Mouse (Mus musculus) embryonic facial prominence, embryonic 15.5 days (tissue): ENCODE data around the gene Treh. TPM values are rescaled to one million over a fixed set of nuclear protein-coding genes. Genes with fewer than 3 reads are reported as not detected.
"Not testable (repeated sequence)": the region's sequence is repeated elsewhere in the genome, so short reads cannot be mapped to it uniquely, and the experiment has no call there.

Experiments used
- ATAC-seq: fragments of 200-750 bp; cut with Nextera tagmentation; 2 replicates; pipeline ENCODE4 v1.8.0; 2017; ENCODE audit warnings: low read depth, moderate TSS enrichment; ENCODE audit not compliant: insufficient number of reproducible peaks, low FRiP score, low TSS enrichment
- H3K27ac ChIP-seq: fragments of 300-500 bp; sonication (generic); replicated peaks from 2 replicates; pipeline ENCODE4 v1.5.1; 2015; ENCODE audit warnings: mild to moderate bottlenecking, inconsistent platforms
- H3K27me3 ChIP-seq: fragments of 300-500 bp; sonication (generic); 2 replicates; pipeline ENCODE4 v1.6.1; 2015; ENCODE audit warnings: inconsistent platforms
- H3K36me3 ChIP-seq: fragments of 300-500 bp; sonication (generic); 2 replicates; pipeline ENCODE4 v1.6.1; 2015; ENCODE audit warnings: mild to moderate bottlenecking, inconsistent platforms
- H3K4me1 ChIP-seq: fragments of 300-500 bp; sonication (generic); 2 replicates; pipeline ENCODE4 v1.6.1; 2015; ENCODE audit warnings: inconsistent platforms
- H3K4me2 ChIP-seq: fragments of 300-500 bp; sonication (generic); replicated peaks from 2 replicates; pipeline ENCODE4 v1.6.1; 2015; ENCODE audit warnings: mild to moderate bottlenecking, inconsistent platforms
- H3K4me3 ChIP-seq: fragments of 300-500 bp; sonication (generic); replicated peaks from 2 replicates; pipeline ENCODE4 v1.5.1; 2015; ENCODE audit warnings: mild to moderate bottlenecking, inconsistent platforms
- H3K9ac ChIP-seq: fragments of 300-500 bp; sonication (generic); 2 replicates; pipeline ENCODE4 v1.6.1; 2015; ENCODE audit warnings: inconsistent platforms
- H3K9me3 ChIP-seq: fragments of 300-500 bp; sonication (generic); replicated peaks from 2 replicates; pipeline ENCODE4 v1.6.1; 2016; ENCODE audit warnings: inconsistent platforms
- WGBS: fragments of 180-500 bp; shearing (Covaris S2); methylation state at CpG from one replicate; pipeline ENCODE4 v1.1.7; 2015; 5-methylcytosine and 5-hydroxymethylcytosine counted together
- polyA plus RNA-seq: library from polyadenylated mRNA; unstranded; fragments of >200 nt; fragmentation: Nextera tagmentation; extraction: Ambion mirVana; gene quantifications from 2 replicates; pipeline ENCODE4 v1.2.1, GENCODE M21; 2015

The Treh gene
- not detected in 2 replicates for polyA plus RNA-seq

GRCm38 (mm10) chr9:44673005-44673404 lies at the start of gene Treh:
Treh (plus strand) TSS chr9:44673233.
- H3K4me3 ChIP-seq, result no peak within 1 kb of the TSS
- no peak for ATAC-seq
- H3K27me3 ChIP-seq, result no peaks in the 10 kb centered on the region
- 85% methylated on average over 3 of the region's 3 CpGs for WGBS
- no peak within 1 kb of the TSS for H3K4me2 ChIP-seq
- no peaks in the 10 kb centered on the region for H3K9me3 ChIP-seq
- H3K4me1 ChIP-seq, result no peaks in the 10 kb centered on the region
- H3K36me3 ChIP-seq, result no peaks in the 10 kb centered on the region
- no peak within 1 kb of the TSS for H3K27ac ChIP-seq
- H3K9ac ChIP-seq, result no peak within 1 kb of the TSS

DNA sequence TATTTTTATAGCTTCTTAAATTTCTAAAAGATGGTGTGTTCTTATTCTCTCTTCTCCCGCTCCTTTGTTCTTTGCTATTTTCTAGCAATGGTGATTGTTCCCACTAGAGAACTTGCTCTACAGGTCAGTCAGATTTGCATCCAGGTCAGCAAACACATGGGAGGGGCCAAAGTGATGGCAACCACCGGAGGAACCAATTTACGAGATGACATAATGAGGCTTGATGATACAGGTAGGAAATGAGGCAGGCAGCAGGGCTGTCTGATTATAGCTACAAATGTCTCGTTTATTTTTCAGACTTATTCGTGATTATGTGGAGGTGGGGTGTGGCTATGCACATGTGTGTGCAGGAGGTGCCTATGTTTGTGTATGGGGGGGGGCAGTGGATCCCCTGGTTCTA lies 48.6 kb upstream of the Treh start:
- peaks cover 75% of the 10 kb centered on the region for H3K36me3 ChIP-seq
- H3K9me3 ChIP-seq, result no peaks in the 10 kb centered on the region
- no peak for ATAC-seq
- WGBS, result 62% methylated on average over 5 of the region's 5 CpGs
- H3K4me2 ChIP-seq, result no peak overlapping the region
- no peaks in the 10 kb centered on the region for H3K27me3 ChIP-seq
- no peak overlapping the region for H3K27ac ChIP-seq
- no peaks in the 10 kb centered on the region for H3K4me1 ChIP-seq
- no peak overlapping the region for H3K4me3 ChIP-seq
- no peak overlapping the region for H3K9ac ChIP-seq

- Histone ChIP-seq H3K36me3 (peaks cover 77% of the 10 kb centered on the region), H3K27ac (no peak overlapping the region), H3K9ac (no peak overlapping the region), H3K4me3 (no peak overlapping the region), H3K4me2 (no peak overlapping the region), H3K9me3 (no peaks in the 10 kb centered on the region), H3K4me1 (no peaks in the 10 kb centered on the region), H3K27me3 (no peaks in the 10 kb centered on the region)
- 86% methylated on average over 5 of the region's 5 CpGs for WGBS
- ATAC-seq, result no peak
Observed at GRCm38 (mm10) chr9:44626268-44626667, 46.8 kb upstream of the Treh start.

GRCm38 (mm10) chr9:44637551-44638169 lies 35.4 kb upstream of the Treh start:
- H3K4me3 ChIP-seq, result no peak overlapping the region
- H3K4me2 ChIP-seq, result no peak overlapping the region
- no peaks in the 10 kb centered on the region for H3K9me3 ChIP-seq
- WGBS, result 64% methylated on average over 15 of the region's 15 CpGs
- H3K4me1 ChIP-seq, result no peaks in the 10 kb centered on the region
- peaks cover 58% of the 10 kb centered on the region for H3K36me3 ChIP-seq
- no peak for ATAC-seq
- no peaks in the 10 kb centered on the region for H3K27me3 ChIP-seq
- H3K27ac ChIP-seq, result no peak overlapping the region
- no peak overlapping the region for H3K9ac ChIP-seq

DNA sequence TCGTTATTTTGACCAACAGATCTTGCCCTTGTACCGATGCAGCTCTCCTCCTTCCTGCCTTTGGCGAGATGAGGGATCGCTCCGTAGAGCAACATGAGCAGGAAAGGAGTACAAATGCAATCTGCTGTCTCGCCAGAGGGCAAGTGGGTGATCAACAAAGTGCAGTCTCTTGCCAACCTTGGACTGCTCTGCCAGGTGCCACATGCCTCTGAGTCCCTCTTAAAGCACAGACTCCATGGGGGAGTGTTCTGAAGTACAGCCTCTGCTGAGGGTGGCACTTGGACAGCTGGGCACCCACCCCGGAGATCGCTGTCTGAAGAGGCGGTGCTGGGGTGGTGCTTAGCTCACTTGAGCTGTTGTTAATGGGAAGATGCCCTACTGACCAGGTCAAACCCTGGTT lies 34.3 kb upstream of the Treh start:
- not testable (repeated sequence) for H3K9ac ChIP-seq, H3K9me3 ChIP-seq, H3K4me1 ChIP-seq, H3K27me3 ChIP-seq, H3K4me3 ChIP-seq, ATAC-seq, H3K4me2 ChIP-seq, H3K27ac ChIP-seq
- WGBS, result 86% methylated on average over 9 of the region's 9 CpGs
- peaks cover 48% of the 10 kb centered on the region for H3K36me3 ChIP-seq

- H3K36me3 ChIP-seq, result peaks cover 35% of the 10 kb centered on the region
- H3K27me3 ChIP-seq, H3K4me2 ChIP-seq, H3K4me1 ChIP-seq, H3K4me3 ChIP-seq, H3K9me3 ChIP-seq, H3K9ac ChIP-seq, H3K27ac ChIP-seq, ATAC-seq: not testable (repeated sequence)
- 85% methylated on average over 1 of the region's 1 CpGs for WGBS
Observed at GRCm38 (mm10) chr9:44640028-44640427, 33.0 kb upstream of the Treh start.

- Histone ChIP-seq H3K9me3 (no peaks in the 10 kb centered on the region), H3K4me2 (no peak overlapping the region), H3K9ac (no peak overlapping the region), H3K36me3 (peaks cover 28% of the 10 kb centered on the region), H3K4me1 (0 out of 2 replicates have a peak, but pooled peaks cover 3% of the 10 kb centered on the region), H3K27ac (no peak overlapping the region), H3K27me3 (no peaks in the 10 kb centered on the region), H3K4me3 (no peak overlapping the region)
- WGBS, result 84% methylated on average over 3 of the region's 3 CpGs
- no peak for ATAC-seq
Observed at GRCm38 (mm10) chr9:44640646-44641357, 32.2 kb upstream of the Treh start.

- Histone ChIP-seq H3K27ac (no peak overlapping the region), H3K4me3 (no peak overlapping the region), H3K4me1 (0 out of 2 replicates have a peak, but pooled peaks cover 6% of the 10 kb centered on the region), H3K9me3 (no peaks in the 10 kb centered on the region), H3K4me2 (no peak overlapping the region), H3K9ac (no peak overlapping the region), H3K27me3 (no peaks in the 10 kb centered on the region), H3K36me3 (peaks cover 20% of the 10 kb centered on the region)
- no peak for ATAC-seq
- WGBS, result 97% methylated on average over 2 of the region's 2 CpGs
Observed at GRCm38 (mm10) chr9:44641616-44642015, 31.4 kb upstream of the Treh start.

- no peaks in the 10 kb centered on the region for H3K27me3 ChIP-seq
- no peak for ATAC-seq
- WGBS, result 92% methylated on average over 7 of the region's 7 CpGs
Observed at GRCm38 (mm10) chr9:44643103-44643502, 29.9 kb upstream of the Treh start.

DNA sequence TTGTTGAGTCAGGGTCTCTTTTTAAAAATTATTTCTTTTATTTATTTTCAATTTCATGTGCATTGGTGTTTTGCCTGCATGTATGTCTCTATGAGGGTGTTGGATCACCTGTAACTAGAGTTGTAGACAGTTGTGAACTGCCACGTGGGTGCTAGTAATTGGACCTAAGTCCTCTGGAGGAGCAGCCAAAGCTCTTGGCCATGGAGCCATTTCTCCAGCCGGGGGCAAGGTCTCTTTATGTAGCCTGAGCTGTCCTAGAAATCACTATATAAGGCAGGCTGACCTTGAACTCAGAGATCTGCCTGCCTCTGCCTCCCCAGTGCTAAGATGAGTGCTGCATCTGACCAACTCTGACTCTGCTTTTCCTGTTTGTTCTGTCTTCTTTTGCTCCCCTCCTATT lies 28.8 kb upstream of the Treh start:
- Histone ChIP-seq H3K4me1 (0 out of 2 replicates have a peak, but pooled peaks cover 6% of the 10 kb centered on the region), H3K27me3 (no peaks in the 10 kb centered on the region), H3K9ac (no peak overlapping the region), H3K9me3 (no peaks in the 10 kb centered on the region), H3K27ac (no peak overlapping the region), H3K36me3 (no peaks in the 10 kb centered on the region), H3K4me3 (no peak overlapping the region), H3K4me2 (no peak overlapping the region)
- ATAC-seq, result no peak
- WGBS, result 79% methylated on average over 2 of the region's 2 CpGs

More at GRCm38 (mm10) chr9:44643103-44643502, 29.9 kb upstream of the Treh start:
- Histone ChIP-seq H3K4me1 (0 out of 2 replicates have a peak, but pooled peaks cover 6% of the 10 kb centered on the region), H3K4me3 (no peak overlapping the region), H3K36me3 (peaks cover 7% of the 10 kb centered on the region), H3K4me2 (no peak overlapping the region), H3K9me3 (no peaks in the 10 kb centered on the region), H3K9ac (no peak overlapping the region), H3K27ac (no peak overlapping the region)

GRCm38 (mm10) chr9:44645481-44645880 lies 27.6 kb upstream of the Treh start:
- H3K36me3 ChIP-seq, result no peaks in the 10 kb centered on the region
- no peak overlapping the region for H3K4me3 ChIP-seq
- no peak overlapping the region for H3K4me2 ChIP-seq
- no peaks in the 10 kb centered on the region for H3K9me3 ChIP-seq
- no peak for ATAC-seq
- H3K4me1 ChIP-seq, result 0 out of 2 replicates have a peak, but pooled peaks cover 6% of the 10 kb centered on the region
- no peak overlapping the region for H3K27ac ChIP-seq
- H3K9ac ChIP-seq, result no peak overlapping the region
- no peaks in the 10 kb centered on the region for H3K27me3 ChIP-seq
- WGBS, result 74% methylated on average over 5 of the region's 5 CpGs
